Mouse (Mus musculus) thymus, adult 2 months (tissue): ENCODE results near the gene Lmo7. TPM values are rescaled to one million over a fixed set of nuclear protein-coding genes. Genes with fewer than 3 reads are reported as not detected.

Experiments
- DNase-seq: peaks from one replicate; pipeline ENCODE4 v3.0.0; 2021
- H3K27ac ChIP-seq: fragments of 200-500 bp; 2 replicates; pipeline ENCODE4 v1.5.1; 2012; ENCODE audit warnings: low read length, control low read depth; ENCODE audit not compliant: control insufficient read depth, insufficient read depth
- H3K27me3 ChIP-seq: fragments of 200-500 bp; 2 replicates; pipeline ENCODE4 v1.6.1; 2012; ENCODE audit warnings: mild to moderate bottlenecking, low read length, moderate library complexity, mixed read lengths; ENCODE audit not compliant: control insufficient read depth, insufficient read depth
- H3K36me3 ChIP-seq: fragments of 200-500 bp; 2 replicates; pipeline ENCODE4 v1.6.1; 2012; ENCODE audit warnings: mild to moderate bottlenecking, low read length, moderate library complexity; ENCODE audit not compliant: control insufficient read depth, insufficient read depth
- H3K4me1 ChIP-seq: fragments of 200-500 bp; replicated peaks from 2 replicates; pipeline ENCODE4 v1.6.1; 2012; ENCODE audit warnings: low read length; ENCODE audit not compliant: control insufficient read depth, insufficient read depth
- H3K4me3 ChIP-seq: fragments of 200-500 bp; 2 replicates; pipeline ENCODE4 v1.5.1; 2012; ENCODE audit warnings: mild to moderate bottlenecking, low read length, control low read depth, moderate library complexity; ENCODE audit not compliant: control insufficient read depth, insufficient read depth
- CTCF ChIP-seq: fragments of 200-500 bp; IDR thresholded peaks from 2 replicates; pipeline ENCODE4 v1.5.1; 2012; ENCODE audit warnings: mild to moderate bottlenecking, control low read depth, low read length, moderate library complexity, borderline replicate concordance; ENCODE audit not compliant: control insufficient read depth, poor library complexity, insufficient read depth; ENCODE audit errors: extremely low read depth
- POLR2A ChIP-seq: fragments of 200-500 bp; IDR thresholded peaks from 2 replicates; pipeline ENCODE4 v1.6.1; 2012; ENCODE audit warnings: mild to moderate bottlenecking, low read length, control low read depth, moderate library complexity; ENCODE audit not compliant: control insufficient read depth, poor library complexity, insufficient read depth; ENCODE audit errors: extremely low read depth
- WGBS: fragments of 180-500 bp; shearing (Covaris S2); methylation state at CpG from one replicate; pipeline ENCODE4 v1.1.7; 2018; 5-methylcytosine and 5-hydroxymethylcytosine counted together
- polyA plus RNA-seq: library from polyadenylated mRNA; depleted of rRNA; stranded (reverse); fragments of >200 nt; gene quantifications from 2 replicates; pipeline ENCODE4 v1.2.3, GENCODE M21; 2012; rRNA removed

Lmo7 gene
- polyA plus RNA-seq = 8.9 and 13.2 TPM in 2 replicates

DNA sequence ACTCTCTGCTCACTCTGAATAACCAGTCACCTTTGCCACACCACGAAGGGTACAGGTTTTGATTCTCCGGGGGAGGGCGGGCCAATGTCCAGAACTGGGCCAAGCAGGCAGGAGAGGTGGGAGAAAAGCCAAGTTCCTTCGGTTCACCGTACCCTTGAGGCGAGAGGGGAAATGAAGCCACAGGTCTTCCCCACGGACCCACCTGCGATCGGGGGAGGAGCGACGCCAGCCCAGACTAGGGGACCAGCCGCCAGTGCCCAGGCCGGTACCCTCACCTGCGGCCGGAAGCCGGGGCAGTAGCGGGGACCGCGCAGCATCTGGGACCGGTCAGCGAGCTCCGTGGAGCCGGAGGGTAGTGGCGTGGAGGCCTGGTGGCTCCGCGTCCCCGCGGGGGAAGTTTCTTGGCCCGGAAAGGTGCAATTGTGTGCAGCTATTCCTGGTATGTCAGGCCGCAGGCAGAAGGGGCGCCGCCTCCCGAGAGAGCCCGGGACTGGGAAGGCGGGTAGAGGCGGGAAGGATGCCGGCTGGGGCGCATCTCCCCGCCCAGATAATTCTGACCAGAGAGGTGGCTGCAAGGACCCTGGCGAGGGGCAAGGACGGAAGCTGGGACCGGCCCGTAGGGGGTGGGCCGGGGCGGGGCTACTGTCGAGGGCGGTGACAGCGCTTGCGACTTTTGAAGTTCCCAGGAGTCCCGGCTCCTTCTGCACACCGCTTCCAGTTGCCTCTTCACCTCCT, at the start of gene Lmo7, which contains the start of gene Gm9922:
Lmo7 (plus strand) TSS at position 721 of the 735 bp plus-strand sequence.
Gm9922 (minus strand) TSS at position 578 of the 735 bp plus-strand sequence.
- Histone ChIP-seq H3K27me3 (peaks cover 11% of the 10 kb centered on the region), H3K36me3 (no peaks in the 10 kb centered on the region), H3K27ac (no peak within 1 kb of the TSS), H3K4me1 (peaks cover 10% of the 10 kb centered on the region; the same call in 1 of the 2 replicates), H3K4me3 (peak within 1 kb of the TSS; percentile 55)
- 1% methylated on average over 51 of the region's 51 CpGs for WGBS
- no peak for TF ChIP-seq POLR2A
- TF ChIP-seq CTCF = peak; percentile 17; the same call in 1 of the 2 replicates
- peak; percentile 27 for DNase-seq

DNA sequence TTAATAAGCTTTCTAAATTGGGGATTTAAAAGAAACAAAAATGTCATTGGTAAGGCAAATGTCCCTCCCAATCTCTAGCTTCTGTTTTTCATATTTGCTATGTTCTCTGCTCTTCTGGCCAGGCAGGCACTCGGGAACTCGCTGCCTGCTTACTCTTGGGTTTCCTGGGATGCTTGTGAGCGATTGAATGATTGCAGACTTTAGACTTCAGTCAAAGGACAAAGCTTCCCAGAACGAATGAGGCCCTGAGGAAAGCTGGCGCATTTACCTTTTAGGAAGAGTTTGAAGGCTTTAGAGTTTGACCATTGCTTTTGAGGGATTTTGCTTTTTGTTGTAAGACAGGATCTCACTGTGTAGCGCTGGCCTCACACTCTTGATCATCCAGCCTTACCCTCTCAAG, 42.1 kb upstream of the Lmo7 start:
- no peak for TF ChIP-seq CTCF
- TF ChIP-seq POLR2A = no peak
- Histone ChIP-seq H3K4me3 (no peak overlapping the region), H3K27ac (no peak overlapping the region), H3K27me3 (no peaks in the 10 kb centered on the region), H3K4me1 (no peaks in the 10 kb centered on the region), H3K36me3 (no peaks in the 10 kb centered on the region)
- 98% methylated on average over 6 of the region's 6 CpGs for WGBS
- DNase-seq = no peak

- H3K36me3 ChIP-seq = no peaks in the 10 kb centered on the region
- DNase-seq = no peak
- no peaks in the 10 kb centered on the region for H3K4me1 ChIP-seq
- WGBS = 93% methylated on average over 2 of the region's 2 CpGs
- no peaks in the 10 kb centered on the region for H3K27me3 ChIP-seq
- H3K27ac ChIP-seq = no peak overlapping the region
- H3K4me3 ChIP-seq = no peak overlapping the region
- no peak for TF ChIP-seq POLR2A
- TF ChIP-seq CTCF = no peak
These were observed 41.4 kb upstream of the Lmo7 start for GRCm38 (mm10) chr14:101688406-101688805.

GRCm38 (mm10) chr14:101704479-101704878, 25.3 kb upstream of the Lmo7 start:
- no peak for DNase-seq
- Histone ChIP-seq H3K4me3 (no peak overlapping the region), H3K4me1 (no peaks in the 10 kb centered on the region), H3K27me3 (no peaks in the 10 kb centered on the region), H3K36me3 (no peaks in the 10 kb centered on the region), H3K27ac (no peak overlapping the region)
- 80% methylated on average over 4 of the region's 4 CpGs for WGBS
- no peak for TF ChIP-seq CTCF
- no peak for TF ChIP-seq POLR2A

DNA sequence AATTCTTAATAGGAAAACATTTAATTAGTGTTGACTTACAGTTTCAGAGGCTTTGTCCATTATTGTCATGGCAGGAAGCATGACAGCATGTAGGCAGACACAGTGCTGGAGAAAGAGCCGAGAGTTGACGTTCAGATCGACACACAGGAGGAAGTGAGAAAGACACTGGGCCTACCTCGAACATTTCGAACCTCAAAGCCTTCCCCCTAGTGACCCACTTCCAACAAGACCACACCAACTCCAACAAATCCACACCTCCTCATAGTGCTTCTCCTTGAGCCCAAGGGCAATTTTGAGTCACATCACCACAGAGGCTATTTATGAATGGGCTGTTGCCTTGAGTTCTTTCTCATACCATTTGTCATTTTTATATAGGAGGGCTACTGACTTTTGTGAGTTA, 22.7 kb upstream of the Lmo7 start:
- Histone ChIP-seq H3K27me3 (no peaks in the 10 kb centered on the region), H3K27ac (no peak overlapping the region), H3K4me3 (no peak overlapping the region), H3K4me1 (no peaks in the 10 kb centered on the region), H3K36me3 (no peaks in the 10 kb centered on the region)
- WGBS = 78% methylated on average over 5 of the region's 5 CpGs
- no peak for DNase-seq
- no peak for TF ChIP-seq POLR2A
- no peak for TF ChIP-seq CTCF

- DNase-seq = no peak
- no peaks in the 10 kb centered on the region for H3K36me3 ChIP-seq
- WGBS = 95% methylated on average over 2 of the region's 2 CpGs
- H3K4me3 ChIP-seq = no peak overlapping the region
- TF ChIP-seq CTCF = no peak
- no peak for TF ChIP-seq POLR2A
- no peaks in the 10 kb centered on the region for H3K27me3 ChIP-seq
- H3K27ac ChIP-seq = no peak overlapping the region
- H3K4me1 ChIP-seq = no peaks in the 10 kb centered on the region
These were observed 15.3 kb upstream of the Lmo7 start for GRCm38 (mm10) chr14:101714414-101714813.

DNA sequence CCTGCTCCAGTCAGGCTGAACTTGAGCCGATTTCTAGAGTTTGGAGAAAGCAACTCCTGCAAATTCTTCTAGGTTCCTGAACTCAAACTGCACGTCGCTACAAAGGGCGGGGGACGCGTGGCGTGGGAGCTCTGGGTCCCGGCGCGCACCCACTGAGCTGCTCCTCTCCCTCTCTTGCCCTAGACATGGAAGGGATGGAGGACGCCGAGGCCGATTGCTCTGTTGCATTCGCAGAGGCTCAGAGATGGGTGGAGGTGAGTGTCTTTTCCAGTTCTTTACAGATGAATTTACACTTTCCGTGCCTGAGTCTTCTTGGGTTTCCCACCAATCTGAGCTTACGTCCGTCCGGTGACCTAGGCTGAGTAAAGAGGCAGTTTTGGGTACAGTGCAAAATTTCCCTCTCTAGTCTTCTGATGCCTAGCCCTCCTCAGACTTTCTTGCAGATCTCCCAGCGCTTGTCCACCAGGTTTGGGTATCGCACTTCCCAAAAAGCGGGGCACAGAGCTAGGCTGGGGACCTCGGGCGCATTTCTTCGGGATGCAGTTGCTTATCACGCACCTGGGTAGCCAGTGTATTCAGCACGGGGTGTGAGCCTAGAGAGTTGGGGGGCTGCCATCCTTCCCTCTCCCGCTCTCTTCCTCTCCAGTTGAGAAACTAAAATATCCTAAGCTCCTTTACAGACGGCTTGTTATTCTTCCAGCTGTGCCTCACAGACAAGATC, 375 bp downstream of the Lmo7 start:
- peaks cover 11% of the 10 kb centered on the region for H3K27me3 ChIP-seq
- WGBS = 10% methylated on average over 28 of the region's 28 CpGs
- no peaks in the 10 kb centered on the region for H3K36me3 ChIP-seq
- peak overlapping the region; percentile 55 for H3K4me3 ChIP-seq
- DNase-seq = no peak
- H3K4me1 ChIP-seq = peaks cover 10% of the 10 kb centered on the region; the same call in 1 of the 2 replicates
- H3K27ac ChIP-seq = no peak overlapping the region
- TF ChIP-seq CTCF (no peak), POLR2A (no peak)
